Mouse (Mus musculus) T-helper 2 cell (primary cell): ENCODE data around the gene Gm10778.

Experiments
- in situ Hi-C: fragments of 300-600 bp; cut with MboI, MseI; formaldehyde crosslinking; loops from one replicate; pipeline ENCODE4 v1.15.1; 2025; ENCODE audit warnings: high pct_unique_total_duplicates

Gm10778 gene

GRCm38 (mm10) chr10:81648803-81649775 is at the start of gene Gm10778:
Gm10778 (plus strand) TSS chr10:81649059.
- in situ Hi-C loops = loop anchor here (5.0 to 25.0 kb wide), 3 partner anchors 53 to 1688 kb away; partner anchors contain the start of genes Slc41a2 and Zfp433

GRCm38 (mm10) chr10:81599630-81600029 is 49.2 kb upstream of the Gm10778 start:
- in situ Hi-C loops = loop anchor here (5.0 kb wide), 1 partner anchor 32 kb away; no protein-coding TSS in a partner anchor

GRCm38 (mm10) chr10:81600096-81600495 is 48.8 kb upstream of the Gm10778 start:
- in situ Hi-C loops = loop anchor here (5.0 kb wide), 1 partner anchor 33 kb away; no protein-coding TSS in a partner anchor

- in situ Hi-C loops = loop anchor here (5.0 kb wide), 1 partner anchor 33 kb away; no protein-coding TSS in a partner anchor
Observed at GRCm38 (mm10) chr10:81600738-81601203, 48.1 kb upstream of the Gm10778 start, which contains the start of gene Tle6. Tle6 (minus strand) TSS chr10:81601073.

- in situ Hi-C loops = loop anchor here (5.0 kb wide), 1 partner anchor 34 kb away; no protein-coding TSS in a partner anchor
Observed at GRCm38 (mm10) chr10:81601396-81601905, 47.4 kb upstream of the Gm10778 start.

- in situ Hi-C loops = loop anchor here (5.0 kb wide), 1 partner anchor 35 kb away; no protein-coding TSS in a partner anchor
Observed at GRCm38 (mm10) chr10:81602741-81603151, 46.1 kb upstream of the Gm10778 start.

- in situ Hi-C loops = loop anchor here (5.0 kb wide), 1 partner anchor 37 kb away; no protein-coding TSS in a partner anchor
Observed at GRCm38 (mm10) chr10:81604019-81604967, 44.6 kb upstream of the Gm10778 start.

- in situ Hi-C loops = loop anchor here (5.0 kb wide), 1 partner anchor 38 kb away; no protein-coding TSS in a partner anchor
Observed at GRCm38 (mm10) chr10:81604968-81605665, 43.7 kb upstream of the Gm10778 start.

- in situ Hi-C loops = no loop called here
Observed at GRCm38 (mm10) chr10:81605666-81605973, 43.2 kb upstream of the Gm10778 start.

- in situ Hi-C loops = no loop called here
Observed at GRCm38 (mm10) chr10:81605974-81606751, 42.7 kb upstream of the Gm10778 start, which contains the start of gene BC025920. BC025920 (plus strand) TSS chr10:81606270.

- in situ Hi-C loops = no loop called here
Observed at GRCm38 (mm10) chr10:81608308-81608707, 40.6 kb upstream of the Gm10778 start.

GRCm38 (mm10) chr10:81612779-81613178 is 36.1 kb upstream of the Gm10778 start:
- in situ Hi-C loops = no loop called here

GRCm38 (mm10) chr10:81615486-81615885 is 33.4 kb upstream of the Gm10778 start:
- in situ Hi-C loops = no loop called here

GRCm38 (mm10) chr10:81619976-81620375 is 28.9 kb upstream of the Gm10778 start:
- in situ Hi-C loops = no loop called here

GRCm38 (mm10) chr10:81620786-81621185 is 28.1 kb upstream of the Gm10778 start:
- in situ Hi-C loops = no loop called here

GRCm38 (mm10) chr10:81623441-81623840 is 25.4 kb upstream of the Gm10778 start:
- in situ Hi-C loops = no loop called here

GRCm38 (mm10) chr10:81626101-81626993 is 22.5 kb upstream of the Gm10778 start:
- in situ Hi-C loops = loop anchor here (25.0 kb wide), 1 partner anchor 1711 kb away; the partner anchor contains the start of gene Slc41a2
